Mouse (Mus musculus): ENCODE measurements around the gene Zp1.

- TF ChIP-seq CTCF (conservative IDR thresholded peaks at IDR 0.05; ENCODE audit: low read length) = no peak
- TF ChIP-seq NANOG (IDR thresholded peaks at IDR 0.05; ENCODE audit: borderline replicate concordance, low read length) = no peak
These were observed 16.7 kb upstream of the Zp1 start, which contains the start of gene Ptgdr2 for GRCm38 (mm10) chr19:10937110-10937563.

Data from E14TG2a.4 (cell line).